Comparison of ENCODE assay signal across 18 mouse cellular contexts in the genomic region with DNA sequence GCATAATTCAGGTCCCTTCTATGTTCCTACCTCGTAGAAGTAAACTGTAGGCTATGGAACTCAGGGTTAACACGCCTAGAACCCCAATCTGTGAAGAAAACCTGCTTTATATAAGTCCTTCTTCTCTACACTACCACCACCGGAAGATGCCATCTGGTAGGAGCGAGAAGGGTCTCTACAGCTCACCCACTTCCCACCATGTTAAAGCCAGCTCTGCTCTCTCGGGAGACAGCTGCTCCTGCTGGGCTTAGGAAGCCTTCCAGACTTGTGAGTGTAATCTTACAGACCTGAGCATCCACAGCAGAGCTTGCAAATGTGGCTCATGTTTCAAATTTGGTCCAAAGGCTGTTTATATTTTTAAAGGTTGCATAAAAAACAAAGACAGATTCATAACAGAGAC.
DNase-seq lines count a peak whose midpoint lies in the region; ATAC-seq and TF ChIP-seq lines count a peak whose summit lies in the region.
"Had no signal": no experiment of that assay in that cellular context is flagged by ENCODE, and none has a peak within 500 bp of the region (broad histone marks: within the 10 kb centered on the region; RNA-seq: fewer than 3 reads in every experiment).

No protein-coding gene starts in this region.

- H3K27me3 ChIP-seq in forebrain, embryonic 15.5 days = no peaks in the 10 kb centered on the region
- H3K27me3 ChIP-seq: midbrain, embryonic 12.5 days had no signal

- DNase-seq in cerebellum, adult 11 months = peak; percentile 26
- DNase-seq in cerebellum, postnatal 25 days = peak; percentile 67 to 75
- DNase-seq in left cerebral cortex, adult 2 months (ENCODE audit: extremely low spot score in 1 of 2, low spot score in 2 of 2) = peak in 1 of 2 experiments; percentile 10
- DNase-seq in right cerebral cortex, postnatal 36 days (ENCODE audit: low spot score in 2 of 2) = peak; percentile 14 to 24
- DNase-seq in thymus, adult 18-20 months = no peak
- no peak for DNase-seq in spleen, adult 18-20 months
- DNase-seq: adrenal gland, postnatal 14 days; gastrocnemius, postnatal 10 days; heart, postnatal 10 days; kidney, adult 18-20 months; kidney, postnatal 25 days; lung, adult 18-20 months; lung, postnatal 36 days had no signal

- TF ChIP-seq CTCF in left cerebral cortex, adult 2 months (IDR thresholded peaks at IDR 0.05) = no peak

- no peaks in the 10 kb centered on the region for H3K4me1 ChIP-seq in forebrain, embryonic 15.5 days
- H3K4me1 ChIP-seq: midbrain, embryonic 12.5 days had no signal

- H3K9me3 ChIP-seq in forebrain, embryonic 15.5 days = no peaks in the 10 kb centered on the region
- H3K9me3 ChIP-seq: midbrain, embryonic 12.5 days had no signal

- H3K36me3 ChIP-seq in forebrain, embryonic 15.5 days = no peaks in the 10 kb centered on the region
- H3K36me3 ChIP-seq: midbrain, embryonic 12.5 days had no signal

- H3K4me2 ChIP-seq in forebrain, embryonic 15.5 days (replicated peaks) = no peak overlapping the region
- H3K4me2 ChIP-seq: hindbrain, embryonic 14.5 days; midbrain, embryonic 12.5 days had no signal

- H3K27ac ChIP-seq in left cerebral cortex, adult 2 months = peak overlapping the region; percentile 69
- H3K27ac ChIP-seq in forebrain, embryonic 15.5 days (replicated peaks) = no peak overlapping the region
- H3K27ac ChIP-seq: hindbrain, embryonic 14.5 days; midbrain, embryonic 12.5 days had no signal

- intact Hi-C loops in left cerebral cortex, adult 2 months (cut with DNase I) = no loop called here

- H3K9ac ChIP-seq in forebrain, embryonic 15.5 days (replicated peaks) = no peak overlapping the region
- H3K9ac ChIP-seq: hindbrain, embryonic 14.5 days; midbrain, embryonic 12.5 days had no signal

- H3K4me3 ChIP-seq in left cerebral cortex, adult 2 months = no peak overlapping the region
- no peak overlapping the region for H3K4me3 ChIP-seq in forebrain, embryonic 15.5 days
- H3K4me3 ChIP-seq: midbrain, embryonic 12.5 days; myocyte had no signal

- WGBS in forebrain, embryonic 15.5 days = 86% methylated on average over 5 of the region's 5 CpGs

- ATAC-seq in cerebellum, adult (ENCODE audit: insufficient number of reproducible peaks, low FRiP score, low TSS enrichment) = no peak
- no peak for ATAC-seq in forebrain, embryonic 15.5 days (replicated peaks)

Comparison
In these comparisons a context has a peak if more than half of its experiments do, and no peak if none do; other contexts are left out.
1. DNase-seq: peak in cerebellum, adult 11 months (single experiment), cerebellum, postnatal 25 days (2 of 2) and right cerebral cortex, postnatal 36 days (2 of 2); none in thymus, adult 18-20 months (0 of 2) and spleen, adult 18-20 months (0 of 2).